In the genomic region with DNA sequence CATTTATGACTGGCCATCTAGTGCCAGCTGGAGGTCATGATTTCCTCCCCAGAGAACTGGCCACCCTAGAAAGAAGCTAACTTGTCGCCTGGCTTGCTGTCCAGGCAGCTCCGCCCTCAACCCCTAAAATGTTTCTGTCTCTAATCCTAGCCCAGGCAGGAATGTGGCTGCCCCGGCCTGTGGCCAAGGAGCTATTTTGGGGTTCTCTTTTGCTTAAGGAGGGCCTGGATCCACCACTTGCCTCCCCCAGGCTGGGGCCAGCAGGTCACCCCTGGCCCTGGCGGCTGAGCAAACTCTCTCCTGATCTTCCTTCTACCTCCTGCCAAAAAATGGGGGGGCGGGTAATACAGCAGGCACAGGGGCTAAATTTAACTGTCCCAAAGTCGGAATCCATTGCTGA, we compare ENCODE assay signal across 8 mouse cellular contexts. TPM values are rescaled to one million over a fixed set of nuclear protein-coding genes. Genes with fewer than 3 reads are reported as not detected.
DNase-seq lines count a peak whose midpoint lies in the region; ATAC-seq and TF ChIP-seq lines count a peak whose summit lies in the region.

No protein-coding gene starts in this region.

- H3K4me3 ChIP-seq in kidney, adult 2 months (ENCODE audit: insufficient read depth, low read depth, low read length), result no peak overlapping the region
- no peak overlapping the region for H3K4me3 ChIP-seq in intestine, embryonic 14.5 days (ENCODE audit: low read depth, low read length)
- peak overlapping the region; percentile 74 for H3K4me3 ChIP-seq in myocyte
- H3K4me3 ChIP-seq in cerebellum, adult 2 months (replicated peaks; ENCODE audit: insufficient read depth, low read depth, low read length), result no peak overlapping the region

- no peaks in the 10 kb centered on the region for H3K27me3 ChIP-seq in kidney, adult 2 months (replicated peaks; ENCODE audit: control insufficient read depth, insufficient read depth, low read length)
- H3K27me3 ChIP-seq in intestine, embryonic 14.5 days (replicated peaks; ENCODE audit: control insufficient read depth, insufficient read depth, low read length), result no peaks in the 10 kb centered on the region
- no peaks in the 10 kb centered on the region for H3K27me3 ChIP-seq in myocyte (ENCODE audit: control insufficient read depth, insufficient read depth, insufficient read length)
- H3K27me3 ChIP-seq in cerebellum, adult 2 months (ENCODE audit: control insufficient read depth, insufficient read depth, low read length), result no peaks in the 10 kb centered on the region

- no peak for TF ChIP-seq POLR2A in kidney, adult 2 months (IDR thresholded peaks at IDR 0.05; ENCODE audit: low read depth, low read length)
- no peak for TF ChIP-seq POLR2A in myocyte (IDR thresholded peaks at IDR 0.05; ENCODE audit: insufficient read length, low read depth)
- no peak for TF ChIP-seq POLR2A in cerebellum, adult 2 months (IDR thresholded peaks at IDR 0.05; ENCODE audit: borderline replicate concordance, insufficient read depth, low read length)

- 36% methylated on average over 6 of the region's 6 CpGs for WGBS in kidney, adult 2 months
- 47% methylated on average over 6 of the region's 6 CpGs for WGBS in intestine, embryonic 14.5 days
- WGBS in cerebellum, adult 2 months, result 46% methylated on average over 6 of the region's 6 CpGs

- H3K9ac ChIP-seq in intestine, embryonic 14.5 days (ENCODE audit: low read length), result peak overlapping the region; percentile 20; the same call in 1 of the 2 replicates

- no peaks in the 10 kb centered on the region for H3K9me3 ChIP-seq in intestine, embryonic 14.5 days (ENCODE audit: control insufficient read depth, low read length)

- DNase-seq in kidney, adult 2 months, result peak; percentile 58
- no peak for DNase-seq in kidney, adult 8-10 months
- peak; percentile 86 to 93 for DNase-seq in gastrocnemius, adult 8-10 months (ENCODE audit: low spot score in 2 of 2)
- no peak for DNase-seq in intestine, embryonic 14.5 days (ENCODE audit: low spot score)
- DNase-seq in cerebellum, adult 2 months, result no peak
- no peak for DNase-seq in cerebellum, adult 11-12 months
- DNase-seq in embryo, embryonic 10.5 days (ENCODE audit: low spot score), result no peak

- TF ChIP-seq CTCF in kidney, adult 2 months (conservative IDR thresholded peaks at IDR 0.05; ENCODE audit: insufficient read depth, insufficient read length, low read depth, low read length), result no peak
- no peak for TF ChIP-seq CTCF in cerebellum, adult 2 months (IDR thresholded peaks at IDR 0.05; ENCODE audit: borderline replicate concordance, insufficient read depth, low read depth, low read length)

- ATAC-seq in intestine, embryonic 14.5 days (replicated peaks; ENCODE audit: low FRiP score, low TSS enrichment, low read depth), result no peak

- 0 out of 2 replicates have a peak overlapping the region, but pooled peaks have one; percentile 36 for H3K4me2 ChIP-seq in intestine, embryonic 14.5 days (ENCODE audit: low read length)
- peak overlapping the region; percentile 60 for H3K4me2 ChIP-seq in myocyte (ENCODE audit: low read depth)

- H3K79me2 ChIP-seq in myocyte (ENCODE audit: control insufficient read depth, insufficient read depth), result peaks cover 19% of the 10 kb centered on the region

- H3K4me1 ChIP-seq in kidney, adult 2 months (ENCODE audit: control insufficient read depth, insufficient read depth, low read length), result peaks cover 4% of the 10 kb centered on the region; the same call in 1 of the 2 replicates
- peaks cover 39% of the 10 kb centered on the region for H3K4me1 ChIP-seq in intestine, embryonic 14.5 days (replicated peaks; ENCODE audit: control insufficient read depth, insufficient read depth, low read length)
- no peaks in the 10 kb centered on the region; the same call in 1 of the 2 replicates for H3K4me1 ChIP-seq in cerebellum, adult 2 months (ENCODE audit: control insufficient read depth, insufficient read depth, low read length)

- H3K36me3 ChIP-seq in kidney, adult 2 months (ENCODE audit: control insufficient read depth, insufficient read depth, low read length), result no peaks in the 10 kb centered on the region
- peaks cover 61% of the 10 kb centered on the region for H3K36me3 ChIP-seq in intestine, embryonic 14.5 days (ENCODE audit: control insufficient read depth, insufficient read depth, low read length)
- peaks cover 7% of the 10 kb centered on the region for H3K36me3 ChIP-seq in myocyte (ENCODE audit: control insufficient read depth, insufficient read depth)

- peak overlapping the region; percentile 15 for H3ac ChIP-seq in myocyte (ENCODE audit: control insufficient read depth, insufficient read length)

- H3K27ac ChIP-seq in kidney, adult 2 months (ENCODE audit: insufficient read depth, low read depth, low read length), result peak overlapping the region; percentile 1; the same call in 1 of the 2 replicates
- no peak overlapping the region for H3K27ac ChIP-seq in intestine, embryonic 14.5 days (ENCODE audit: low read depth)
- H3K27ac ChIP-seq in cerebellum, adult 2 months (ENCODE audit: insufficient read depth, low read length), result no peak overlapping the region

TF ChIP-seq in myocyte, 11 proteins besides CTCF, POLR2A, EP300 and RAD21:
- no peak for TF ChIP-seq TCF12 (IDR thresholded peaks at IDR 0.05; ENCODE audit: insufficient read depth, poor library complexity, severe bottlenecking)
- TF ChIP-seq MYOG (IDR thresholded peaks at IDR 0.05; ENCODE audit: control insufficient read depth in 1 of 3, insufficient read depth in 1 of 3, insufficient read length in 2 of 3, low read depth in 2 of 3), result peak in 1 of 3 experiments; percentile 58
TF ChIP-seq in myocyte: peak in this region for 1.

RNA-seq across cellular contexts. Expression of gene Dmpk, which starts 0.6 kb away (rescaled TPM):
- polyA plus RNA-seq in kidney, adult 2 months (2012; rRNA removed), result 52.7 and 53.0 TPM in 2 replicates
- 100 to 1,000 TPM; 235 to 255 (median 240) TPM for total RNA-seq in gastrocnemius, adult 8-10 months (2022)
- polyA plus RNA-seq in intestine, embryonic 14.5 days (2014; fragmentation: Nextera tagmentation; extraction: Ambion mirVana), result 57.4 and 60.0 TPM in 2 replicates
- polyA plus RNA-seq in myocyte (2012; fragmentation: generic; extraction: Trizol), result 294 TPM
- polyA plus RNA-seq in cerebellum, adult 2 months (2012; rRNA removed), result 38.9 and 40.1 TPM in 2 replicates

RNA-seq across cellular contexts. Expression of gene Dmwd, which starts 7.1 kb away (rescaled TPM):
- 59.8 and 76.3 TPM in 2 replicates for polyA plus RNA-seq in kidney, adult 2 months (2012; rRNA removed)
- 10 to 100 TPM; 34.9 to 41.8 (median 39.9) TPM for total RNA-seq in gastrocnemius, adult 8-10 months (2022)
- 15.8 and 16.0 TPM in 2 replicates for polyA plus RNA-seq in intestine, embryonic 14.5 days (2014; fragmentation: Nextera tagmentation; extraction: Ambion mirVana)
- polyA plus RNA-seq in myocyte (2012; fragmentation: generic; extraction: Trizol), result 83.7 TPM
- 116 and 117 TPM in 2 replicates for polyA plus RNA-seq in cerebellum, adult 2 months (2012; rRNA removed)

RNA-seq across cellular contexts. Expression of gene Six5, which starts 11.3 kb away (rescaled TPM):
- polyA plus RNA-seq in kidney, adult 2 months (2012; rRNA removed), result 14.1 and 22.2 TPM in 2 replicates
- 1 to 10 TPM; 1.5 to 2.0 (median 1.7) TPM for total RNA-seq in gastrocnemius, adult 8-10 months (2022)
- polyA plus RNA-seq in intestine, embryonic 14.5 days (2014; fragmentation: Nextera tagmentation; extraction: Ambion mirVana), result 15.7 and 15.8 TPM in 2 replicates
- polyA plus RNA-seq in myocyte (2012; fragmentation: generic; extraction: Trizol), result 1.6 TPM
- polyA plus RNA-seq in cerebellum, adult 2 months (2012; rRNA removed), result 3.5 and 4.6 TPM in 2 replicates

RNA-seq across cellular contexts. Expression of gene Rsph6a, which starts 28.6 kb away (rescaled TPM):
- 0.05 TPM in 2 replicates for polyA plus RNA-seq in kidney, adult 2 months (2012; rRNA removed)
- not detected for total RNA-seq in gastrocnemius, adult 8-10 months (2022)
- not detected in 2 replicates for polyA plus RNA-seq in intestine, embryonic 14.5 days (2014; fragmentation: Nextera tagmentation; extraction: Ambion mirVana)
- 0.04 TPM for polyA plus RNA-seq in myocyte (2012; fragmentation: generic; extraction: Trizol)
- 0.10 TPM in 1 of 2 replicates, not detected in the other for polyA plus RNA-seq in cerebellum, adult 2 months (2012; rRNA removed)

RNA-seq across cellular contexts. Expression of gene Gm4969, which starts 35.1 kb away (rescaled TPM):
- 0.03 and 0.04 TPM in 2 replicates for polyA plus RNA-seq in kidney, adult 2 months (2012; rRNA removed)
- not detected for total RNA-seq in gastrocnemius, adult 8-10 months (2022)
- 3.7 and 4.7 TPM in 2 replicates for polyA plus RNA-seq in intestine, embryonic 14.5 days (2014; fragmentation: Nextera tagmentation; extraction: Ambion mirVana)
- polyA plus RNA-seq in myocyte (2012; fragmentation: generic; extraction: Trizol), result not detected
- polyA plus RNA-seq in cerebellum, adult 2 months (2012; rRNA removed), result 0.80 and 0.90 TPM in 2 replicates

Comparison
In these comparisons a context has a peak if more than half of its experiments do, and no peak if none do; other contexts are left out.
1. DNase-seq: peak in kidney, adult 2 months (single experiment) and gastrocnemius, adult 8-10 months (2 of 2); none in kidney, adult 8-10 months (0 of 2), intestine, embryonic 14.5 days (single experiment), cerebellum, adult 2 months (0 of 2), cerebellum, adult 11-12 months (single experiment) and embryo, embryonic 10.5 days (single experiment).